Mouse (Mus musculus): Measurements from ENCODE around the gene Zfp639. TPM values are rescaled to one million over a fixed set of nuclear protein-coding genes. Genes with fewer than 3 reads are reported as not detected.

The Zfp639 gene
- 53.5 and 53.8 TPM in 2 replicates for polyA plus RNA-seq (2012; rRNA removed)

- no peak for DNase-seq
- Histone ChIP-seq H3K4me3 (replicated peaks; ENCODE audit: insufficient read depth, low read depth, low read length) (peak within 1 kb of the TSS; percentile 61), H3K4me1 (ENCODE audit: control insufficient read depth, insufficient read depth, low read length) (peaks cover 3% of the 10 kb centered on the region; the same call in 1 of the 2 replicates), H3K27ac (ENCODE audit: insufficient read depth, low read length) (peak within 1 kb of the TSS; percentile 65), H3K27me3 (ENCODE audit: control insufficient read depth, insufficient read depth, low read length) (no peaks in the 10 kb centered on the region)
- WGBS: 6% methylated on average over 24 of the region's 24 CpGs
- TF ChIP-seq POLR2A (IDR thresholded peaks at IDR 0.05; ENCODE audit: borderline replicate concordance, insufficient read depth, low read length) (no peak), CTCF (IDR thresholded peaks at IDR 0.05; ENCODE audit: borderline replicate concordance, insufficient read depth, low read depth, low read length) (no peak)
Measured at GRCm38 (mm10) chr3:32509496-32510374, at the start of gene Zfp639. TSS of gene Zfp639 (plus strand) at chr3:32510259.

- WGBS: 96% methylated on average over 4 of the region's 4 CpGs
- Histone ChIP-seq H3K27me3 (ENCODE audit: control insufficient read depth, insufficient read depth, low read length) (no peaks in the 10 kb centered on the region), H3K27ac (ENCODE audit: insufficient read depth, low read length) (no peak overlapping the region), H3K4me1 (ENCODE audit: control insufficient read depth, insufficient read depth, low read length) (no peaks in the 10 kb centered on the region; the same call in 1 of the 2 replicates), H3K4me3 (replicated peaks; ENCODE audit: insufficient read depth, low read depth, low read length) (no peak overlapping the region)
- TF ChIP-seq CTCF (IDR thresholded peaks at IDR 0.05; ENCODE audit: borderline replicate concordance, insufficient read depth, low read depth, low read length): no peak
- no peak for TF ChIP-seq POLR2A (IDR thresholded peaks at IDR 0.05; ENCODE audit: borderline replicate concordance, insufficient read depth, low read length)
- no peak for DNase-seq
Measured at GRCm38 (mm10) chr3:32467321-32467720, 42.7 kb upstream of the Zfp639 start.

GRCm38 (mm10) chr3:32468411-32468810 lies 41.6 kb upstream of the Zfp639 start:
- DNase-seq: no peak
- no peaks in the 10 kb centered on the region; the same call in 1 of the 2 replicates for H3K4me1 ChIP-seq (ENCODE audit: control insufficient read depth, insufficient read depth, low read length)
- TF ChIP-seq CTCF (IDR thresholded peaks at IDR 0.05; ENCODE audit: borderline replicate concordance, insufficient read depth, low read depth, low read length) (no peak), POLR2A (IDR thresholded peaks at IDR 0.05; ENCODE audit: borderline replicate concordance, insufficient read depth, low read length) (no peak)
- no peak overlapping the region for H3K27ac ChIP-seq (ENCODE audit: insufficient read depth, low read length)
- no peak overlapping the region for H3K4me3 ChIP-seq (replicated peaks; ENCODE audit: insufficient read depth, low read depth, low read length)
- no peaks in the 10 kb centered on the region for H3K27me3 ChIP-seq (ENCODE audit: control insufficient read depth, insufficient read depth, low read length)
- WGBS: 78% methylated on average over 4 of the region's 4 CpGs

- 34% methylated on average over 7 of the region's 7 CpGs for WGBS
- no peaks in the 10 kb centered on the region for H3K27me3 ChIP-seq (ENCODE audit: control insufficient read depth, insufficient read depth, low read length)
- no peak overlapping the region for H3K4me3 ChIP-seq (replicated peaks; ENCODE audit: insufficient read depth, low read depth, low read length)
- no peak for DNase-seq
- no peak overlapping the region for H3K27ac ChIP-seq (ENCODE audit: insufficient read depth, low read length)
- H3K4me1 ChIP-seq (ENCODE audit: control insufficient read depth, insufficient read depth, low read length): no peaks in the 10 kb centered on the region; the same call in 1 of the 2 replicates
- TF ChIP-seq CTCF (IDR thresholded peaks at IDR 0.05; ENCODE audit: borderline replicate concordance, insufficient read depth, low read depth, low read length) (no peak), POLR2A (IDR thresholded peaks at IDR 0.05; ENCODE audit: borderline replicate concordance, insufficient read depth, low read length) (no peak)
Measured at GRCm38 (mm10) chr3:32470449-32470848, 39.6 kb upstream of the Zfp639 start.

GRCm38 (mm10) chr3:32471098-32471497 lies 39.0 kb upstream of the Zfp639 start:
- no peak overlapping the region for H3K4me3 ChIP-seq (replicated peaks; ENCODE audit: insufficient read depth, low read depth, low read length)
- DNase-seq: no peak
- H3K27me3 ChIP-seq (ENCODE audit: control insufficient read depth, insufficient read depth, low read length): no peaks in the 10 kb centered on the region
- TF ChIP-seq POLR2A (IDR thresholded peaks at IDR 0.05; ENCODE audit: borderline replicate concordance, insufficient read depth, low read length) (no peak), CTCF (IDR thresholded peaks at IDR 0.05; ENCODE audit: borderline replicate concordance, insufficient read depth, low read depth, low read length) (no peak)
- H3K4me1 ChIP-seq (ENCODE audit: control insufficient read depth, insufficient read depth, low read length): no peaks in the 10 kb centered on the region; the same call in 1 of the 2 replicates
- 50% methylated on average over 6 of the region's 6 CpGs for WGBS
- no peak overlapping the region for H3K27ac ChIP-seq (ENCODE audit: insufficient read depth, low read length)

GRCm38 (mm10) chr3:32472191-32472900 lies 37.7 kb upstream of the Zfp639 start:
- Histone ChIP-seq H3K4me3 (replicated peaks; ENCODE audit: insufficient read depth, low read depth, low read length) (no peak overlapping the region), H3K27ac (ENCODE audit: insufficient read depth, low read length) (no peak overlapping the region), H3K27me3 (ENCODE audit: control insufficient read depth, insufficient read depth, low read length) (no peaks in the 10 kb centered on the region), H3K4me1 (ENCODE audit: control insufficient read depth, insufficient read depth, low read length) (no peaks in the 10 kb centered on the region; the same call in 1 of the 2 replicates)
- TF ChIP-seq POLR2A (IDR thresholded peaks at IDR 0.05; ENCODE audit: borderline replicate concordance, insufficient read depth, low read length): no peak
- no peak for TF ChIP-seq CTCF (IDR thresholded peaks at IDR 0.05; ENCODE audit: borderline replicate concordance, insufficient read depth, low read depth, low read length)
- 72% methylated on average over 14 of the region's 14 CpGs for WGBS
- DNase-seq: no peak

GRCm38 (mm10) chr3:32473184-32473583 lies 36.9 kb upstream of the Zfp639 start:
- H3K27me3 ChIP-seq (ENCODE audit: control insufficient read depth, insufficient read depth, low read length): no peaks in the 10 kb centered on the region
- no peak overlapping the region for H3K4me3 ChIP-seq (replicated peaks; ENCODE audit: insufficient read depth, low read depth, low read length)
- TF ChIP-seq POLR2A (IDR thresholded peaks at IDR 0.05; ENCODE audit: borderline replicate concordance, insufficient read depth, low read length) (no peak), CTCF (IDR thresholded peaks at IDR 0.05; ENCODE audit: borderline replicate concordance, insufficient read depth, low read depth, low read length) (no peak)
- H3K27ac ChIP-seq (ENCODE audit: insufficient read depth, low read length): no peak overlapping the region
- WGBS: 80% methylated on average over 10 of the region's 10 CpGs
- no peak for DNase-seq
- H3K4me1 ChIP-seq (ENCODE audit: control insufficient read depth, insufficient read depth, low read length): no peaks in the 10 kb centered on the region; the same call in 1 of the 2 replicates

Measured in cerebellum, adult 2 months (tissue).